In the genomic region with DNA sequence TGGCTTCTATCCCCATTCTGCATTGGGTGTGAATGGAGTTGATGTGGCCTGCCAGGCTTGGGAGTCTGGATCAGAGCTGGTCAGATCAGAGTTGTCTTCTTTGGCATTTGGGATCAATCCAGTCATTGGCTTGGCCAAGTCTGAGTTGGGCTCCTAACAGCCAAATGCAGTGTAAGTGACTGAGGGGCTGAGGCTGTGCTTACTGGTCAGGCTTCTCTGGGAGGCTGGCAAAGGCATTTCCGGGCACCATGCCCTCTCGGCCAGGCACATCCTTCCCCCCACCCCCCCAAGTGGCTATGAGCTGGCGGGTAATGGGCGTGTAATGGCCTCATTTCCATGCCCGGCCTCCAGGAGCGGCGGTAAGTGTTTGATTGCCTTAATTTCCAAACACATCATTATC, we compare ENCODE assay signal across 12 mouse cellular contexts. TPM values are rescaled to one million over a fixed set of nuclear protein-coding genes. Genes with fewer than 3 reads are reported as not detected.
A peak's percentile ranks its signal among the peaks of the same experiment; 100 is the strongest.
DNase-seq lines count a peak whose midpoint lies in the region.
"Had no signal": no experiment of that assay in that cellular context is flagged by ENCODE, and none has a peak within 500 bp of the region (broad histone marks: within the 10 kb centered on the region; RNA-seq: fewer than 3 reads in every experiment).

No protein-coding gene starts in this region.

- peak; percentile 54 for DNase-seq in layer of hippocampus, adult 11-12 months (ENCODE audit: low spot score)
- no peak for DNase-seq in layer of hippocampus, postnatal 25 days (ENCODE audit: extremely low spot score in 1 of 2, low spot score in 1 of 2)
- peak; percentile 98 for DNase-seq in Muller cell, postnatal 12 days (ENCODE audit: inconsistent ontology term)
- peak; percentile 49 to 51 for DNase-seq in cerebellum, adult 18-20 months
- DNase-seq in gastrocnemius, postnatal 25 days = peak; percentile 79
- no peak for DNase-seq in spleen, adult 18-20 months
- DNase-seq in ovary, postnatal 36 days (ENCODE audit: low spot score) = no peak
- DNase-seq in adrenal gland, postnatal 10 days = no peak
- DNase-seq: heart, postnatal 4 days; lung, adult 18-20 months had no signal

RNA-seq across cellular contexts. Expression of a gene that starts 16.5 kb away (rescaled TPM):
- 10 to 100 TPM; 35.8 to 39.6 TPM for total RNA-seq in layer of hippocampus, postnatal 25 days (2021)
- 10 to 100 TPM; 14.5 to 15.1 TPM for total RNA-seq in gastrocnemius, postnatal 25 days (2021)
- total RNA-seq in adrenal gland, postnatal 10 days (2021) = 10 to 100 TPM; 25.6 to 29.6 TPM

RNA-seq across cellular contexts. Expression of a gene that starts 58.7 kb away (rescaled TPM):
- not detected for total RNA-seq in layer of hippocampus, postnatal 25 days (2021)
- total RNA-seq in gastrocnemius, postnatal 25 days (2021) = not detected
- not detected for total RNA-seq in adrenal gland, postnatal 10 days (2021)
- total RNA-seq: adrenal gland, adult 18-20 months; heart, postnatal 4 days; left cerebral cortex, adult 8-10 months had no signal

Comparison
In these comparisons a context has a peak if more than half of its experiments do, and no peak if none do; other contexts are left out.
1. DNase-seq: peak in layer of hippocampus, adult 11-12 months (single experiment), Muller cell, postnatal 12 days (single experiment), cerebellum, adult 18-20 months (2 of 2) and gastrocnemius, postnatal 25 days (single experiment); none in layer of hippocampus, postnatal 25 days (0 of 2), spleen, adult 18-20 months (0 of 2), ovary, postnatal 36 days (single experiment) and adrenal gland, postnatal 10 days (single experiment).